Mouse (Mus musculus) stomach, postnatal 0 days (tissue): ENCODE measurements at regions not wholly inside any gene's neighbourhood (a gene's known extent, or its start where the extent isn't known, plus 50 kb on each side); places are given as distances from the start of the nearest gene placed in this dataset.

Source experiments
- CTCF ChIP-seq: IDR thresholded peaks from 2 replicates; pipeline ENCODE4 v1.5.1; 2016; ENCODE audit warnings: antibody characterized with exemption, low read depth, mild to moderate bottlenecking, moderate library complexity
- EP300 ChIP-seq: optimal IDR thresholded peaks from 2 replicates; pipeline ENCODE3; 2016; ENCODE audit warnings: antibody characterized with exemption

GRCm38 (mm10) chr3:115818734-115819133, 68.9 kb upstream of the Dph5 start:
- TF ChIP-seq CTCF, result no peak
- no peak for TF ChIP-seq EP300
